Mouse (Mus musculus) midbrain, embryonic 16.5 days (tissue): ENCODE measurements around the gene Pno1. TPM values are rescaled to one million over a fixed set of nuclear protein-coding genes. Genes with fewer than 3 reads are reported as not detected.
A peak's percentile ranks its signal among the peaks of the same experiment; 100 is the strongest.

Source experiments
- ATAC-seq: fragments of 200-750 bp; cut with Nextera tagmentation; 2 replicates; pipeline ENCODE4 v1.8.0; 2017; ENCODE audit warnings: moderate TSS enrichment
- H3K27ac ChIP-seq: fragments of 300-500 bp; sonication (generic); 2 replicates; pipeline ENCODE4 v1.5.1; 2014; ENCODE audit warnings: mild to moderate bottlenecking, low read length, mixed read lengths
- H3K27me3 ChIP-seq: fragments of 300-500 bp; sonication (generic); 2 replicates; pipeline ENCODE4 v1.6.1; 2014; ENCODE audit warnings: low read depth, low read length, mixed read lengths; ENCODE audit not compliant: control insufficient read depth, insufficient read depth
- H3K36me3 ChIP-seq: fragments of 300-500 bp; sonication (generic); 2 replicates; pipeline ENCODE4 v1.6.1; 2014; ENCODE audit warnings: mild to moderate bottlenecking, low read length, moderate library complexity, mixed read lengths; ENCODE audit not compliant: control insufficient read depth, insufficient read depth
- H3K4me1 ChIP-seq: fragments of 300-500 bp; sonication (generic); 2 replicates; pipeline ENCODE4 v1.6.1; 2014; ENCODE audit warnings: mild to moderate bottlenecking, low read length, mixed read lengths; ENCODE audit not compliant: control insufficient read depth, insufficient read depth
- H3K4me2 ChIP-seq: fragments of 300-500 bp; sonication (generic); 2 replicates; pipeline ENCODE4 v1.6.1; 2014; ENCODE audit warnings: mild to moderate bottlenecking, low read length, mixed read lengths
- H3K4me3 ChIP-seq: fragments of 300-500 bp; sonication (generic); 2 replicates; pipeline ENCODE4 v1.5.1; 2014; ENCODE audit warnings: low read depth, mild to moderate bottlenecking, low read length, moderate library complexity, mixed read lengths
- H3K9ac ChIP-seq: fragments of 300-500 bp; sonication (generic); 2 replicates; pipeline ENCODE4 v1.6.1; 2014; ENCODE audit warnings: low read depth, low read length, mixed read lengths
- H3K9me3 ChIP-seq: fragments of 300-500 bp; sonication (generic); replicated peaks from 2 replicates; pipeline ENCODE4 v1.6.1; 2014; ENCODE audit warnings: mild to moderate bottlenecking, low read length, mixed read lengths; ENCODE audit not compliant: control insufficient read depth, poor library complexity, severe bottlenecking
- WGBS: fragments of 180-500 bp; shearing (Covaris S2); extraction: QIAGEN DNeasy Blood & Tissue Kit; methylation state at CpG from one replicate; pipeline ENCODE4 v1.1.7; 2014; 5-methylcytosine and 5-hydroxymethylcytosine counted together
- polyA plus RNA-seq: library from polyadenylated mRNA; unstranded; fragments of >200 nt; fragmentation: Nextera tagmentation; extraction: Ambion mirVana; gene quantifications from 2 replicates; pipeline ENCODE4 v1.2.1, GENCODE M21; 2015

The Pno1 gene
- polyA plus RNA-seq, 1 experiment from 2014 or later: 40.9 TPM

DNA sequence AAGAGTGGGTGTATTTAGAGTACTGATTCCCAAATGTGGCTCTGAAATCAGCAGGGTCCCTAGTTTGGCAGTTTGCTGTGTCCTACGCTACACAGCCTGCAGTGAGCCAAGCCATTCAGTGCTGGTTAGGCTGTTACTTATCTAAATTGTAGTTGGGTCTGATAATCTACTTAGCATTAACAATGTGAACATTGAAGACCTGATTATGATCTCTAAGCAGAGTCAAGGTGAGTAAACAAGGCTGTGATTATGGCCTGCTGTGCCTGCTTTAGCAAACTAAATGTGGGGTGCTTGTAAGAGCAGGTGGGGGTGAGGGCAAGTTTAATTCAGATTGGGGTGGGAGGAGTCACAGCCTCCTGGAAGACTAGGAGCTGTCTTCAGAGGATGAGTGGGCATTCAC, 47.4 kb downstream of the Pno1 start:
- Histone ChIP-seq H3K4me2 (no peak overlapping the region), H3K9ac (no peak overlapping the region), H3K4me1 (peaks cover 35% of the 10 kb centered on the region), H3K27ac (no peak overlapping the region), H3K36me3 (no peaks in the 10 kb centered on the region), H3K9me3 (no peaks in the 10 kb centered on the region), H3K4me3 (no peak overlapping the region), H3K27me3 (no peaks in the 10 kb centered on the region)
- WGBS: 41% methylated on average over 1 of the region's 1 CpGs
- ATAC-seq: no peak

DNA sequence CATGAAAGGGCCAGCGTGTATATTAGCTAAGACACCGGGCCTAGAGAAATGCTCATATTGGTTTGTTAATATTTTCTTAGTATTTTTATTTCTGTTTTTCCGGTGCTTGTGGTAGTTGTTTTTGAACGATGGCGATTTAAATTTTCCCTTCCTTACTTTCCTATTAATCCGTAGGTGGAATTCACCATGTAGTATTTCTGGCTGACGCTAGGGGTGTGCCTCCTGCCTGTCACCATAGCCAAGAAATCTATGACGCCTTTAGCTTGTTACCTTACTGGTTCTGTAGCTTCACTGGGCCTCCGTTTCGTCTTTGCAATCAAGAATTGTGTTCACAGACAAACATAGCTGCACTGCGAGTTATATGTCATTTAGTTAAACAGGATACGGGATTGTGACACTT, 51.1 kb downstream of the Pno1 start:
- no peak for ATAC-seq
- Histone ChIP-seq H3K9me3 (no peaks in the 10 kb centered on the region), H3K4me2 (peak overlapping the region; percentile 70), H3K27ac (peak overlapping the region; percentile 96), H3K4me3 (peak overlapping the region; percentile 100), H3K27me3 (no peaks in the 10 kb centered on the region), H3K4me1 (peaks cover 30% of the 10 kb centered on the region), H3K36me3 (no peaks in the 10 kb centered on the region), H3K9ac (peak overlapping the region; percentile 92)
- 2% methylated on average over 12 of the region's 12 CpGs for WGBS

DNA sequence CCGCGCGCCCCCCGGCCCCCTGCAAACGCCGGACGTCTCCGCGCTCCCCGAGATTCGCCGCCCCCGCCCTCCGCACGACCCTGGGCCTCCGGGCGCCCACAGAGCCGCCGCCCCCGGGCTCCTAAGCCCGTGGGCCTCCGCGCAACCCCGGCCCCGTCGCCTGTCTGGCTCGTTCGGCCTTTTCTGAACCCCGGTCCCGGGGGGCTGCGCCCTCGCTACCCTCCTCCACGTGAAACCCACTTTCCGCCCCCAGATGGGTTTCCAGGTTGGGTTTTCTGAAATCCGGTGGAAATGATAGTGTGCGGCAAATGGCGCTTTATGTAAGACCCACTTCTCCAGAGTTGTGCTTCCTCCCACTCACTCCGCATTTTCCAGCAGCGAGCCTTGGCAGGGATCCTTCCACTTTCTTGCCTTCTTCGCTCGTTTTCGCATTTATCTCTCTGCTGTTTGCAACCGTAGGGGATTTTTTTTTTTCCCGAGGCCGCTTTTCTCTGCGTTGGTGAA, 51.6 kb downstream of the Pno1 start:
- Histone ChIP-seq H3K4me1 (peaks cover 29% of the 10 kb centered on the region), H3K4me2 (peak overlapping the region; percentile 70), H3K36me3 (no peaks in the 10 kb centered on the region), H3K9ac (peak overlapping the region; percentile 92), H3K9me3 (no peaks in the 10 kb centered on the region), H3K27ac (peak overlapping the region; percentile 96), H3K27me3 (no peaks in the 10 kb centered on the region), H3K4me3 (peak overlapping the region; percentile 100)
- peak; percentile 38 for ATAC-seq
- under 1% methylated on average over 41 of the region's 46 CpGs for WGBS

DNA sequence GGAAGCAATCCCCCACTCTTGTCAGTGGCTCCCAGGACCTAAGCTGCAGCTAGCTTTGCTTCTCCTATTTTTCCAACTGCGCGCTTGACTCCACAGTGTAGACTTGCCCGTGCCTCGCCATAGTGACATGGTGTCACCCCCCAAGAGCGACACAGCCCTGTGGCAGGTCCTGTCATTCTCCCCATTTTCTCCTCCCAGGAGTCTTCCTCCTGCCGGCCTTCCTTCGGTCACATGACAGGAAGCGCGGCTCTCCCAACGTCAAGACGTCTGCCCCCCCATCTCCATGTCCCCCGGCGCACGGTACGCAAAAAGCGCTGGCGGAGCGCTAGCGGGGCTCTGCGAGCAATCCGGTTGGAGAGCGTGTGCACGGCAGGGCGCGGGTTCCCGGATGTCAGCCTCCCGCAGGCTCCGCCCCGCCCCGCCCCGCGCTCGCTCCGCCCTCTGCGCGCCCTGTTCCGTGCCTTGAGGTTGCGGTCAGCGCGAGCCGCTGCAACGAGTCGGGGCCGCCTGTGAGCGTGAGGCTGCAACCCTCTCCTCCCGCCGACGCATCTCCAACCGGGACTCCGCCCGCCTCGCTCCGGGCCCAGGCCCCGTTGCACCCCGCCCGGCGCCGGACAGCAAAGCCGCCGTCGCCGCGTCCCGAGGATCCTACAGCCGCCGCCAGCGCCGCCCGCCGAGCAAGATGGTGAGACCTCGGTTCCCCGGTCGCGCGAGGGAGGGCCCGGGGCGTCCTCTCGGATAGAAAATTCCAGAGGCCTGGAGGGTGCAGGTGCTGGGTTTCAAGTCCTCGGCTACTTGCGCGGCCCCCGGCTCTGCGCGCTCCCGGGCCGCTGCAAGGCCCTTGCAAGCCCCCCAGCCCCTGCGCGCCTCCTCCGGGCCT, 52.3 kb downstream of the Pno1 start, which contains the start of gene Ppp3r1:
TSS of gene Ppp3r1 (plus strand) at position 406 of the 880 bp plus-strand sequence.
- no peaks in the 10 kb centered on the region for H3K36me3 ChIP-seq
- peaks cover 26% of the 10 kb centered on the region for H3K4me1 ChIP-seq
- H3K9me3 ChIP-seq: no peaks in the 10 kb centered on the region
- H3K4me3 ChIP-seq: peak within 1 kb of the TSS; percentile 100
- under 1% methylated on average over 69 of the region's 89 CpGs for WGBS
- H3K27me3 ChIP-seq: no peaks in the 10 kb centered on the region; the same call in 1 of the 2 replicates
- peak; percentile 98 for ATAC-seq
- H3K4me2 ChIP-seq: peak within 1 kb of the TSS; percentile 73
- peak within 1 kb of the TSS; percentile 92 for H3K9ac ChIP-seq
- peak within 1 kb of the TSS; percentile 96 for H3K27ac ChIP-seq

Other genes starting within 250 kb of the Pno1 start
- 186 and 215 TPM in 2 replicates for gene Cnrip1, start 160.0 kb downstream of the Pno1 start, polyA plus RNA-seq
- gene Plek, start 159.2 kb downstream of the Pno1 start, polyA plus RNA-seq: 4.3 TPM in 2 replicates
- 212 and 220 TPM in 2 replicates for gene Ppp3r1, start 52.3 kb downstream of the Pno1 start, polyA plus RNA-seq
- 19.4 and 20.9 TPM in 2 replicates for gene Wdr92, start 29.5 kb downstream of the Pno1 start, polyA plus RNA-seq
- 167 and 178 TPM in 2 replicates for gene C1d, start 46.0 kb upstream of the Pno1 start, polyA plus RNA-seq